Mouse (Mus musculus) embryonic facial prominence, embryonic 14.5 days (tissue): ENCODE data around the gene Tdrd12. TPM values are rescaled to one million over a fixed set of nuclear protein-coding genes. Genes with fewer than 3 reads are reported as not detected.
A peak's percentile ranks its signal among the peaks of the same experiment; 100 is the strongest.

ENCODE experiments used
- ATAC-seq: fragments of 200-750 bp; cut with Nextera tagmentation; 2 replicates; pipeline ENCODE4 v1.8.0; 2017; ENCODE audit warnings: low read depth, moderate number of reproducible peaks, moderate TSS enrichment
- DNase-seq: peaks from one replicate; pipeline ENCODE4 v3.0.0-alpha.2; 2015; ENCODE audit warnings: low spot score
- H3K27ac ChIP-seq: fragments of 300-500 bp; sonication (generic); replicated peaks from 2 replicates; pipeline ENCODE4 v1.5.1; 2014; ENCODE audit warnings: low read depth, mild to moderate bottlenecking, low read length, moderate library complexity
- H3K27me3 ChIP-seq: fragments of 300-500 bp; sonication (generic); replicated peaks from 2 replicates; pipeline ENCODE4 v1.6.1; 2014; ENCODE audit warnings: low read length; ENCODE audit not compliant: control insufficient read depth, insufficient read depth
- H3K36me3 ChIP-seq: fragments of 300-500 bp; sonication (generic); 2 replicates; pipeline ENCODE4 v1.6.1; 2014; ENCODE audit warnings: low read length, mixed read lengths; ENCODE audit not compliant: control insufficient read depth, insufficient read depth
- H3K4me1 ChIP-seq: fragments of 300-500 bp; sonication (generic); 2 replicates; pipeline ENCODE4 v1.6.1; 2014; ENCODE audit warnings: antibody characterized with exemption, low read length; ENCODE audit not compliant: control insufficient read depth, insufficient read depth
- H3K4me2 ChIP-seq: fragments of 300-500 bp; sonication (generic); 2 replicates; pipeline ENCODE4 v1.6.1; 2014; ENCODE audit warnings: low read depth, mild to moderate bottlenecking, low read length, moderate library complexity, mixed read lengths
- H3K4me3 ChIP-seq: fragments of 300-500 bp; sonication (generic); 2 replicates; pipeline ENCODE4 v1.5.1; 2014; ENCODE audit warnings: low read depth, mild to moderate bottlenecking, low read length
- H3K9ac ChIP-seq: fragments of 300-500 bp; sonication (generic); 2 replicates; pipeline ENCODE4 v1.6.1; 2014; ENCODE audit warnings: low read depth, mild to moderate bottlenecking, low read length, moderate library complexity, mixed read lengths
- H3K9me3 ChIP-seq: fragments of 300-500 bp; sonication (generic); 2 replicates; pipeline ENCODE4 v1.6.1; 2016; ENCODE audit warnings: low read length; ENCODE audit not compliant: control insufficient read depth
- WGBS: fragments of 180-500 bp; shearing (Covaris S2); extraction: QIAGEN DNeasy Blood & Tissue Kit; methylation state at CpG from one replicate; pipeline ENCODE4 v1.1.7; 2014; 5-methylcytosine and 5-hydroxymethylcytosine counted together
- polyA plus RNA-seq: library from polyadenylated mRNA; unstranded; fragments of >200 nt; fragmentation: Nextera tagmentation; extraction: Ambion mirVana; gene quantifications from 2 replicates; pipeline ENCODE4 v1.2.1, GENCODE M21; 2014

The Tdrd12 gene
- polyA plus RNA-seq: 0.17 and 0.66 TPM in 2 replicates

GRCm38 (mm10) chr7:35537562-35537961, at the start of gene Tdrd12:
TSS of gene Tdrd12 (minus strand) at chr7:35537745.
- no peak within 1 kb of the TSS for H3K9ac ChIP-seq
- no peaks in the 10 kb centered on the region for H3K36me3 ChIP-seq
- no peaks in the 10 kb centered on the region for H3K27me3 ChIP-seq
- no peaks in the 10 kb centered on the region for H3K4me1 ChIP-seq
- no peaks in the 10 kb centered on the region for H3K9me3 ChIP-seq
- H3K4me2 ChIP-seq: no peak within 1 kb of the TSS
- DNase-seq (no peak), ATAC-seq (no peak)
- no peak within 1 kb of the TSS for H3K4me3 ChIP-seq
- WGBS: 90% methylated on average over 17 of the region's 17 CpGs
- H3K27ac ChIP-seq: no peak within 1 kb of the TSS

GRCm38 (mm10) chr7:35586906-35587445, 49.4 kb upstream of the Tdrd12 start:
- peaks cover 27% of the 10 kb centered on the region for H3K4me1 ChIP-seq
- no peaks in the 10 kb centered on the region for H3K9me3 ChIP-seq
- 20% methylated on average over 15 of the region's 15 CpGs for WGBS
- no peak overlapping the region for H3K27ac ChIP-seq
- no peak for ATAC-seq
- DNase-seq: no peak
- H3K4me3 ChIP-seq: peak overlapping the region; percentile 88
- H3K36me3 ChIP-seq: peaks cover 5% of the 10 kb centered on the region
- H3K27me3 ChIP-seq: peaks cover 32% of the 10 kb centered on the region
- H3K9ac ChIP-seq: peak overlapping the region; percentile 82
- H3K4me2 ChIP-seq: peak overlapping the region; percentile 98

- Histone ChIP-seq H3K27me3 (peaks cover 38% of the 10 kb centered on the region), H3K9me3 (no peaks in the 10 kb centered on the region), H3K4me2 (peak within 1 kb of the TSS; percentile 98), H3K4me1 (peaks cover 21% of the 10 kb centered on the region), H3K36me3 (no peaks in the 10 kb centered on the region), H3K9ac (peak within 1 kb of the TSS; percentile 82), H3K27ac (peak within 1 kb of the TSS; percentile 54), H3K4me3 (peak within 1 kb of the TSS; percentile 88)
- peak; percentile 98 for ATAC-seq
- peak; percentile 99 for DNase-seq
- WGBS: under 1% methylated on average over 43 of the region's 49 CpGs
Measured at GRCm38 (mm10) chr7:35586055-35586905, 48.7 kb upstream of the Tdrd12 start, which contains the start of gene Ankrd27. TSS of gene Ankrd27 (plus strand) at chr7:35586244.

- H3K4me1 ChIP-seq: peaks cover 16% of the 10 kb centered on the region
- H3K9ac ChIP-seq: peak within 1 kb of the TSS; percentile 82
- H3K27me3 ChIP-seq: peaks cover 38% of the 10 kb centered on the region
- peak; percentile 79 for DNase-seq
- WGBS: under 1% methylated on average over 34 of the region's 45 CpGs
- peak within 1 kb of the TSS; percentile 88 for H3K4me3 ChIP-seq
- H3K36me3 ChIP-seq: no peaks in the 10 kb centered on the region
- H3K27ac ChIP-seq: peak within 1 kb of the TSS; percentile 54
- H3K4me2 ChIP-seq: peak within 1 kb of the TSS; percentile 98
- peak; percentile 62 for ATAC-seq
- no peaks in the 10 kb centered on the region for H3K9me3 ChIP-seq
Measured at GRCm38 (mm10) chr7:35585191-35586054, 47.9 kb upstream of the Tdrd12 start, which contains the start of gene Rgs9bp. TSS of gene Rgs9bp (minus strand) at chr7:35585582.

GRCm38 (mm10) chr7:35584786-35585190, 47.2 kb upstream of the Tdrd12 start:
- H3K27ac ChIP-seq: no peak overlapping the region
- H3K4me2 ChIP-seq: peak overlapping the region; percentile 98
- H3K36me3 ChIP-seq: no peaks in the 10 kb centered on the region
- peaks cover 12% of the 10 kb centered on the region for H3K4me1 ChIP-seq
- ATAC-seq (no peak), DNase-seq (peak; percentile 27)
- H3K4me3 ChIP-seq: peak overlapping the region; percentile 88
- H3K9ac ChIP-seq: peak overlapping the region; percentile 82
- peaks cover 38% of the 10 kb centered on the region for H3K27me3 ChIP-seq
- H3K9me3 ChIP-seq: no peaks in the 10 kb centered on the region
- WGBS: 0% methylated on average over 13 of the region's 50 CpGs

- H3K4me3 ChIP-seq: peak overlapping the region; percentile 88
- peak overlapping the region; percentile 82 for H3K9ac ChIP-seq
- peaks cover 10% of the 10 kb centered on the region for H3K4me1 ChIP-seq
- no peaks in the 10 kb centered on the region for H3K9me3 ChIP-seq
- no peaks in the 10 kb centered on the region for H3K36me3 ChIP-seq
- WGBS: 12% methylated on average over 17 of the region's 36 CpGs
- peak overlapping the region; percentile 98 for H3K4me2 ChIP-seq
- peaks cover 38% of the 10 kb centered on the region for H3K27me3 ChIP-seq
- no peak overlapping the region for H3K27ac ChIP-seq
- no peak for ATAC-seq
- DNase-seq: no peak
Measured at GRCm38 (mm10) chr7:35584068-35584785, 46.7 kb upstream of the Tdrd12 start.

GRCm38 (mm10) chr7:35583476-35584025, 46.0 kb upstream of the Tdrd12 start:
- no peak overlapping the region for H3K9ac ChIP-seq
- no peaks in the 10 kb centered on the region for H3K9me3 ChIP-seq
- no peaks in the 10 kb centered on the region for H3K36me3 ChIP-seq
- no peak overlapping the region for H3K4me2 ChIP-seq
- no peak overlapping the region for H3K4me3 ChIP-seq
- WGBS: 10% methylated on average over 11 of the region's 11 CpGs
- peaks cover 6% of the 10 kb centered on the region for H3K4me1 ChIP-seq
- H3K27me3 ChIP-seq: peaks cover 38% of the 10 kb centered on the region
- DNase-seq (no peak), ATAC-seq (no peak)
- no peak overlapping the region for H3K27ac ChIP-seq
